Mouse (Mus musculus): ENCODE measurements around the gene Acat2. TPM values are rescaled to one million over a fixed set of nuclear protein-coding genes. Genes with fewer than 3 reads are reported as not detected.
"Not testable (repeated sequence)": the region's sequence is repeated elsewhere in the genome, so short reads cannot be mapped to it uniquely, and the experiment has no call there.

Acat2 gene
- polyA plus RNA-seq, 1 experiment from 2014 or later: 361 TPM

DNA sequence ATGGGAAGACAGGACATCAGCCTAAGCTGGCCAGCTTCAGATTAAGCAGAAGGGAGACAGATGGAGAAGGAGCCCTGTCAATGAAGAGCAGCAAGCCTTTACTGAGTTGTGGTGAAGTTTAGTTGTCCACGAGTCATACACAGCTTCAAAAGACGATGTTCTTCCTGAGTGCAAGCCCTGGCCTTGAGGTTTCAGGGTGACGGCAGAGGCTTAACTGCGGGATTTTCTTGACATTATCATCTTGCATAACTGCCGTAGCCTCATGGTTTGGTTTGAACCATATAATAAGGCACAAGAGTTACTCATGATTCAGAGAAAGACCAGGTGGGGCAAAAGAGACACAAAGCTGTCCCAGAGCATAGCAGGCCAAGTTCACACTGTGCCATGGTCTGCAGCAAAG is 37.3 kb upstream of the Acat2 start:
- DNase-seq (ENCODE audit: low spot score) (no peak), ATAC-seq (ENCODE audit: insufficient read depth, low FRiP score, low TSS enrichment) (no peak)
- WGBS: 94% methylated on average over 5 of the region's 5 CpGs
- Histone ChIP-seq H3K36me3 (ENCODE audit: control insufficient read depth, insufficient read depth, low read length) (no peaks in the 10 kb centered on the region), H3K4me3 (ENCODE audit: low read depth, low read length) (no peak overlapping the region), H3K27ac (ENCODE audit: low read depth, low read length) (no peak overlapping the region), H3K27me3 (ENCODE audit: control insufficient read depth, insufficient read depth, low read length) (no peaks in the 10 kb centered on the region), H3K4me1 (ENCODE audit: control insufficient read depth, insufficient read depth, low read length) (no peaks in the 10 kb centered on the region), H3K9ac (ENCODE audit: low read length) (no peak overlapping the region), H3K9me3 (ENCODE audit: control insufficient read depth, low read length) (no peaks in the 10 kb centered on the region), H3K4me2 (ENCODE audit: low read depth) (no peak overlapping the region)

DNA sequence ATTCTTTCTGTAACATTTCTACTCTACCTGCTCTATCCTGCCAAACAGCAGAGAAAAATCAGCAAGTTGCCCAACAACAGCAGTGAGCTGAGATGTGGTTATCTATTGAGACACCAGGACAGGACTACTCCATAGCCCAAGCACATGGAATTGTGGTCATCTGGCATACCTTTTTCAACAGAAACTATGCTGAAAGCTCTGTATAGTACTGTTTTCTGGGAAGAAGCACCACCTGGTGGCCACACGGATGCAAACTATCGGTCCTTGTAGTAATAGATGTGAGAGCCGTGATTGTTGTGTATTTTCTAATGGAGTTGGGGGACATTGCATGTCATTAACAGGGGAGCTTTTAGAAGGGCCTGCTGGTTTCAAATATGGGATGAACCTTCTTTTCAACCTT is 35.8 kb upstream of the Acat2 start:
- H3K9ac ChIP-seq (ENCODE audit: low read length): no peak overlapping the region
- 26% methylated on average over 3 of the region's 3 CpGs for WGBS
- no peak overlapping the region for H3K27ac ChIP-seq (ENCODE audit: low read depth, low read length)
- no peak overlapping the region for H3K4me3 ChIP-seq (ENCODE audit: low read depth, low read length)
- H3K9me3 ChIP-seq (ENCODE audit: control insufficient read depth, low read length): no peaks in the 10 kb centered on the region
- no peaks in the 10 kb centered on the region for H3K4me1 ChIP-seq (ENCODE audit: control insufficient read depth, insufficient read depth, low read length)
- H3K4me2 ChIP-seq (ENCODE audit: low read depth): no peak overlapping the region
- no peaks in the 10 kb centered on the region for H3K36me3 ChIP-seq (ENCODE audit: control insufficient read depth, insufficient read depth, low read length)
- peak; percentile 22 for DNase-seq (ENCODE audit: low spot score)
- no peaks in the 10 kb centered on the region for H3K27me3 ChIP-seq (ENCODE audit: control insufficient read depth, insufficient read depth, low read length)
- ATAC-seq (ENCODE audit: insufficient read depth, low FRiP score, low TSS enrichment): no peak

DNA sequence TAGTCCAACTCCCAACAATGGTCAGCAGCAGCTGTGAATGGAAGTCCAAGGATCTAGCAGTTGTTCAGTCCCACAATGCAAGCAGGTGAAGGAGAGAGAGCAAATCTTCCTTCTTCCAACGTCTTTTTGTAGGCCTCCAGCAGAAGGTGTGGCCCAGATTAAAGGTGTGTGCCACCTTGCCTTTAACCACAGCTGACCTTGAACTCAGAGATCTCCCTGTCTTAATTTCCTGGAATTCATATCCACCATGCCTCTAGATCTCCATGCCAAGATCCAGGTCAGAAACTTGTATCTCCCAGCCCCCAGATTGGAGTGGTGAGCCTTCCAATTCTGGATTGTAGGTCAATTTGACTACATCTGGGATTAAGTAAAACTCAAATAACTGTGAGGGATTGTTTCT is 33.5 kb upstream of the Acat2 start, which contains the start of gene Wtap:
Gene Wtap (minus strand): TSS at position 101 of the 400 bp plus-strand sequence.
- peak within 1 kb of the TSS; percentile 74 for H3K4me2 ChIP-seq (ENCODE audit: low read depth)
- peak within 1 kb of the TSS; percentile 99 for H3K4me3 ChIP-seq (ENCODE audit: low read depth, low read length)
- ATAC-seq (ENCODE audit: insufficient read depth, low FRiP score, low TSS enrichment) (no peak), DNase-seq (ENCODE audit: low spot score) (no peak)
- H3K27me3 ChIP-seq (ENCODE audit: control insufficient read depth, insufficient read depth, low read length): no peaks in the 10 kb centered on the region
- H3K4me1 ChIP-seq (ENCODE audit: control insufficient read depth, insufficient read depth, low read length): peaks cover 7% of the 10 kb centered on the region; the same call in 1 of the 2 replicates
- WGBS: 84% methylated on average over 1 of the region's 1 CpGs
- H3K9me3 ChIP-seq (ENCODE audit: control insufficient read depth, low read length): no peaks in the 10 kb centered on the region
- peak within 1 kb of the TSS; percentile 99 for H3K9ac ChIP-seq (ENCODE audit: low read length)
- no peaks in the 10 kb centered on the region for H3K36me3 ChIP-seq (ENCODE audit: control insufficient read depth, insufficient read depth, low read length)
- peak within 1 kb of the TSS; percentile 99; the same call in 1 of the 2 replicates for H3K27ac ChIP-seq (ENCODE audit: low read depth, low read length)

DNA sequence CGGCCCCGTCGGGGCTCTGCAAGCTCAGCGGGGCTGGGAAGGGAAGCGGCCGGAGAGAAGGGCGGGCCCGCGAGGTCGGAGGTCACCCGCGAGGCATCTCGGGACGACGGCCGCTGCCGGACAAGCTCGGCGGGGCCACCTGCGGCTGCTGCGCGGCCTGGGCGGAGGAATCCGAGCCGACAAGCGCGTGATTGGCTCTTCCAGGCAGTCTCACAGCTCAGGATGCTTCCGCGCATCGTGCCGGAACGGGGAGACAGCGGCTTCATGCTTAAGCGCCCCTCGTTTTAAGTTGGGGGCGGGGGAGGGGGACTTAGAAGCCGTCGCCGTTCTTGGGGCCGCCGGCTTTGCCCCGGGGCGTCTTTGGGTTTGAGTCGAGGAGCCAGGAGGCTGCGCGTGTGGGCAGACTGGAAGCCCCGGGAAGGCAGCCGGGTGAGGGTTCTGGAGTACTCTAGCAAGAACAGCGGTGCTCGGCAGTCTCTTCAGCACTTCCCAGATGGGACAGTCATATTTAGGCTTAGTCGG is 32.0 kb upstream of the Acat2 start:
- Histone ChIP-seq H3K4me2 (ENCODE audit: low read depth) (peak overlapping the region; percentile 74), H3K36me3 (ENCODE audit: control insufficient read depth, insufficient read depth, low read length) (0 out of 2 replicates have a peak, but pooled peaks cover 3% of the 10 kb centered on the region), H3K9ac (ENCODE audit: low read length) (peak overlapping the region; percentile 99), H3K27me3 (ENCODE audit: control insufficient read depth, insufficient read depth, low read length) (no peaks in the 10 kb centered on the region), H3K4me3 (ENCODE audit: low read depth, low read length) (peak overlapping the region; percentile 99), H3K4me1 (ENCODE audit: control insufficient read depth, insufficient read depth, low read length) (peaks cover 7% of the 10 kb centered on the region; the same call in 1 of the 2 replicates), H3K9me3 (ENCODE audit: control insufficient read depth, low read length) (no peaks in the 10 kb centered on the region), H3K27ac (ENCODE audit: low read depth, low read length) (peak overlapping the region; percentile 99)
- DNase-seq (ENCODE audit: low spot score) (peak; percentile 96), ATAC-seq (ENCODE audit: insufficient read depth, low FRiP score, low TSS enrichment) (peak; percentile 85)
- WGBS: under 1% methylated on average over 49 of the region's 51 CpGs

DNA sequence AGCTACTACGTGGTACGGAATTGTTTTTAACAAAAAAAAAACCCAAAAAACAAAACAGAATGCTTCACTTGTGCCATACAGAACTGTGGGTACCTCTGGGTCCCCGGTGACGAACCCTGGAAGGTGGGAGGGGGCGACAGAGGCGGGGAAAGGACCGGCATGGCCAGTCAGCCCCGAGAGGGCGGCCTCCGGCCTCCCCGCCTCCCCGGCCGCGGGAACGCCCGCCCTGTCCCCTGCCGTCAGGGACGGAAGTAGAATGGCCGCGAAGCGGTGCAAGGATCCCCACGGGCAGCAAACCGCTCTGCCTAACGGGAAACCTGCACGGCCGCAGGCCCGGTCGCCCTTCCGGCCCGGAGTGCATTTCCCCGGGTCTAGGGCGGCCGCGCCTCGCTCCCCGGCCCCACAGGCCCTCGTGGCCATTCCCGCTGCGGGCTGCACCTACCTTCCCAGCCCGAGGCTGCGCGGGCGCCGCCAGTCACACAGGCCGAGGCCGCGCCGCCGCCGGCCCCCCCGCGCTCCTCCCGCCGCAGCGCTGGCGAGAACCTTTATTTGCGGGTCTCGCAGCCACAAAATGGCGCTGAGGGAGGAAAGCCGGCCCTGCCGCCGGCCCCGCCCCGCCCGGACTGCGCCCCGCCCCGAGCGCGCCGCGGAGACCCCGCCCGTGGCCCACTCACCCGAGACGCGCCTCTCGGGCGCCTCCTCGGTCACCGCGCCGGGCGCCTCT is 31.2 kb upstream of the Acat2 start:
- 0 out of 2 replicates have a peak, but pooled peaks cover 3% of the 10 kb centered on the region for H3K36me3 ChIP-seq (ENCODE audit: control insufficient read depth, insufficient read depth, low read length)
- H3K9ac ChIP-seq (ENCODE audit: low read length): peak overlapping the region; percentile 99
- H3K27ac ChIP-seq (ENCODE audit: low read depth, low read length): peak overlapping the region; percentile 99
- peak overlapping the region; percentile 85 for H3K4me2 ChIP-seq (ENCODE audit: low read depth)
- H3K9me3 ChIP-seq (ENCODE audit: control insufficient read depth, low read length): no peaks in the 10 kb centered on the region
- ATAC-seq (ENCODE audit: insufficient read depth, low FRiP score, low TSS enrichment) (peak; percentile 93), DNase-seq (ENCODE audit: low spot score) (peak; percentile 91)
- under 1% methylated on average over 54 of the region's 84 CpGs for WGBS
- H3K4me1 ChIP-seq (ENCODE audit: control insufficient read depth, insufficient read depth, low read length): peaks cover 7% of the 10 kb centered on the region; the same call in 1 of the 2 replicates
- H3K4me3 ChIP-seq (ENCODE audit: low read depth, low read length): peak overlapping the region; percentile 99
- H3K27me3 ChIP-seq (ENCODE audit: control insufficient read depth, insufficient read depth, low read length): no peaks in the 10 kb centered on the region

DNA sequence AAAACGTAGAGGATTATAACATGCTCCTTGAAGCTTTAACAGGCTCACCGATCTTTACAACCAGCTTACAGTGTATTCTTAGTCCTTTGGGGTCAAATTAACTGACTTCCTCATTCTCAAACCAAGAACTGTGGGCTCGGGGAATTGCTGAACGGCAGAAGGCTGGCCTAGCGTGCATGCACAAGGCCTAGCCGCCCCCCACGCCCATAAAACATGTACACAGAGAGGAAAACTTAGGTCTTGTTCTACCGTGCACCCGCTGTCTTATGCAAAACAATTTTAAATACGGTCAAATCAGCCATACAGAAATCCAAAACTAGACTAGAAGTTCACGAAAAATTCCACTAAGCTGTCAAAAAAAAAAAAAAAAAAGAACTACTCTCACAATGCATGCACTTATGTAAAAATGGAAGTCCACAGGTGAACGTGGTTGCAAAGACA is 30.7 kb upstream of the Acat2 start:
- Histone ChIP-seq H3K4me3 (ENCODE audit: low read depth, low read length) (peak overlapping the region; percentile 99), H3K4me2 (ENCODE audit: low read depth) (peak overlapping the region; percentile 85), H3K27me3 (ENCODE audit: control insufficient read depth, insufficient read depth, low read length) (no peaks in the 10 kb centered on the region), H3K9ac (ENCODE audit: low read length) (peak overlapping the region; percentile 99), H3K4me1 (ENCODE audit: control insufficient read depth, insufficient read depth, low read length) (peaks cover 7% of the 10 kb centered on the region; the same call in 1 of the 2 replicates), H3K9me3 (ENCODE audit: control insufficient read depth, low read length) (no peaks in the 10 kb centered on the region), H3K36me3 (ENCODE audit: control insufficient read depth, insufficient read depth, low read length) (0 out of 2 replicates have a peak, but pooled peaks cover 3% of the 10 kb centered on the region), H3K27ac (ENCODE audit: low read depth, low read length) (peak overlapping the region; percentile 99; the same call in 1 of the 2 replicates)
- 3% methylated on average over 12 of the region's 12 CpGs for WGBS
- DNase-seq (ENCODE audit: low spot score) (peak; percentile 31), ATAC-seq (ENCODE audit: insufficient read depth, low FRiP score, low TSS enrichment) (no peak)

DNA sequence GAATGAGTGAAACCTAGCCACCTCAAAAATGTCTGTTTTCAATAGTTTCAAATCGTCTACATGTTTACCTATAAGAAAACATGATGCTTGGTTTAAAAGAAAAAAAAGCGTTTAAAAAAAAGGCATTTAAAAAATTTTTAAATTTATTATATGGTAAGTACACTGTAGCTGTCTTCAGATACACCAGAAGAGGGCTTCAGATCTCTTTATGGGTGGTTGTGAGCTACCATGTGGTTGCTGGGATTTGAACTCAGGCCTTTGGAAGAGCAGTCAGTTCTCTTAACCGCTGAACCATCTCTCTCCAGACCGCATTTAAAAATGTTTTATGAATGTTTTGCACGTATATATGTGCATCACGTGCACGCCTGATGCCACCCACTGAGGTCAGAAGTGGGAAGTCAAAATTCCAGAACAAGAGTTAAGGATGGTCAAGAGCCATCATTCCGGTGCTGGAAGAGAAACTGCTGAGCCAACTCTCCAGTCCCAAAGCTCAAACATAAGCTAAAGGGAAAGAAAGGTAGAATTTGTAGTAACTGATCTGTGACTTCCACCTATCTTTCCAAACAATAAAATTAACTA is 30.1 kb upstream of the Acat2 start:
- no peaks in the 10 kb centered on the region for H3K9me3 ChIP-seq (ENCODE audit: control insufficient read depth, low read length)
- no peaks in the 10 kb centered on the region for H3K27me3 ChIP-seq (ENCODE audit: control insufficient read depth, insufficient read depth, low read length)
- peaks cover 7% of the 10 kb centered on the region; the same call in 1 of the 2 replicates for H3K4me1 ChIP-seq (ENCODE audit: control insufficient read depth, insufficient read depth, low read length)
- 0 out of 2 replicates have a peak, but pooled peaks cover 3% of the 10 kb centered on the region for H3K36me3 ChIP-seq (ENCODE audit: control insufficient read depth, insufficient read depth, low read length)
- peak overlapping the region; percentile 85 for H3K4me2 ChIP-seq (ENCODE audit: low read depth)
- DNase-seq (ENCODE audit: low spot score) (peak; percentile 11), ATAC-seq (ENCODE audit: insufficient read depth, low FRiP score, low TSS enrichment) (no peak)
- H3K9ac ChIP-seq (ENCODE audit: low read length): peak overlapping the region; percentile 99
- 72% methylated on average over 8 of the region's 8 CpGs for WGBS
- H3K27ac ChIP-seq (ENCODE audit: low read depth, low read length): no peak overlapping the region
- H3K4me3 ChIP-seq (ENCODE audit: low read depth, low read length): peak overlapping the region; percentile 99

DNA sequence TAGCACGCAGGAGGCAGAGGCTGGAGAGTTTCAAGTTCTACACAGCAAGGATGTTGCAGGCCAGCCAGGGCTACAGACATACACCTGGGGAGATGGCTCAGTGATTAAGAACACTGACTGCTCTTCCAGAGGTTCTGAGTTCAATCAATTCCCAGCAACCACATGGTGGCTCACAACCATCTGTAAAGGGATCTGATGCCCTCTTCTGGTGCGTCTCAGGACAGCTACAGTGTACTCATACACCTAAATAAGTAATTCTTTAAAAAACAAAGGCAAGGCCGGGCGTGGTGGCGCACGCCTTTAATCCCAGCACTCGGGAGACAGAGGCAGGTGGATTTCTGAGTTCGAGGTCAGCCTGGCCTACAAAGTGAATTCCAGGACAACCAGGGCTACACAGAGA is 27.5 kb upstream of the Acat2 start:
- over 99% methylated on average over 8 of the region's 8 CpGs for WGBS
- H3K27me3 ChIP-seq (ENCODE audit: control insufficient read depth, insufficient read depth, low read length); H3K27ac ChIP-seq (ENCODE audit: low read depth, low read length); ATAC-seq (ENCODE audit: insufficient read depth, low FRiP score, low TSS enrichment); H3K4me1 ChIP-seq (ENCODE audit: control insufficient read depth, insufficient read depth, low read length); H3K4me3 ChIP-seq (ENCODE audit: low read depth, low read length); H3K36me3 ChIP-seq (ENCODE audit: control insufficient read depth, insufficient read depth, low read length); H3K9me3 ChIP-seq (ENCODE audit: control insufficient read depth, low read length); H3K4me2 ChIP-seq (ENCODE audit: low read depth); DNase-seq (ENCODE audit: low spot score); H3K9ac ChIP-seq (ENCODE audit: low read length): not testable (repeated sequence)
